Mouse (Mus musculus): ENCODE measurements around the gene Rab5b.

DNA sequence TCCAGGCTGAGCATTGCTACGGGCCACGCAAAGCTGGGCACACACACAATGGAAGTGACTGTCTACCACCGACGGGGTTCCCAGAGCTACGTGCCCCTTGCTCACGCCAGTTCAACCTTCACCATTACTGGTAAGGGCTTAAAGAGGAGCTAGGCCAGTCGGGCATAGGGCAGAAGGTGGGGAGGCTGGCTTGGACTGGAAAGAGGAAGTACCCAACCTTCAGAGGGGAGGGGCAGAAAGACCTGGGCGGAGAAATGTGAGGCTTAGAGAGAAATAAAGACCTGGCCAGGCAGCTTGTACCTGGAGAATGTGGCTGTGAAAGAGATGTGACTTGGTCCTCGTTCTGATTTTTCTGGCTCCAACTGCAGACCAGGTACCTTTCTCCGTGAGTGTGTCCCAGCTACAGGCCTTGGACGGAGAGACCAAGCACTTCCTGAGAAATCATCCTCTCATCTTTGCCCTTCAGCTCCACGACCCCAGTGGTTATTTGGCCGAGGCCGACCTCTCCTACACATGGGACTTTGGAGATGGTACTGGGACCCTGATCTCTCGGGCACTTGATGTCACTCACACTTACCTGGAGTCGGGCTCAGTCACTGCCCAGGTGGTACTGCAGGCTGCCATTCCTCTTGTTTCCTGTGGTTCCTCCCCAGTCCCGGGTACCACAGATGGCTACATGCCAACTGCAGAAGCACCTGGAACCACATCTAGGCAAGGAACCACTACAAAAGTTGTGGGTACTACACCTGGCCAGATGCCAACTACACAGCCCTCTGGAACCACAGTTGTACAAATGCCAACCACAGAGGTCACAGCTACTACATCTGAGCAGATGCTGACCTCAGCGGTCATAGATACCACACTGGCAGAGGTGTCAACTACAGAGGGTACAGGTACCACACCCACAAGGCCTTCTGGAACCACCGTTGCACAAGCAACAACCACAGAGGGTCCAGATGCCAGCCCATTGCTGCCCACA is 19.8 kb upstream of the Rab5b start:
- TF ChIP-seq EP300 (IDR thresholded peaks at IDR 0.05) (no peak), CTCF (IDR thresholded peaks at IDR 0.05) (no peak)

Measured in lung, postnatal 0 days (tissue).